Mouse (Mus musculus): ENCODE data around the gene Gm49336. TPM values are rescaled to one million over a fixed set of nuclear protein-coding genes. Genes with fewer than 3 reads are reported as not detected.

The Gm49336 gene
- polyA plus RNA-seq, 2 experiments, result 20.4 to 35.9 TPM

GRCm38 (mm10) chr14:60194606-60195005 lies 56.7 kb downstream of the Gm49336 start:
- H3K4me1 ChIP-seq (replicated peaks; ENCODE audit: control insufficient read depth in 2 of 2, insufficient read depth in 2 of 2, low read length in 1 of 2), result no peaks in the 10 kb centered on the region
- 29% methylated on average over 1 of the region's 1 CpGs for WGBS (ENCODE audit: insufficient replicate concordance)
- no peak overlapping the region for H3K4me2 ChIP-seq (ENCODE audit: low read depth)
- H3K36me3 ChIP-seq (replicated peaks; ENCODE audit: control insufficient read depth, insufficient read depth, low read depth), result no peaks in the 10 kb centered on the region
- DNase-seq (ENCODE audit: low read depth in 3 of 3, low spot score in 3 of 3) (no peak), ATAC-seq (ENCODE audit: insufficient read depth) (no peak)
- H3K27me3 ChIP-seq (ENCODE audit: control insufficient read depth, insufficient read depth, low read length), result no peaks in the 10 kb centered on the region
- no peak overlapping the region for H3K27ac ChIP-seq
- H3K9me3 ChIP-seq (ENCODE audit: control insufficient read depth, low read length), result no peaks in the 10 kb centered on the region
- TF ChIP-seq CTCF (IDR thresholded peaks at IDR 0.05; ENCODE audit: low read depth) (no peak), EP300 (IDR thresholded peaks at IDR 0.05; ENCODE audit: low read depth) (no peak)
- H3K9ac ChIP-seq (replicated peaks), result no peak overlapping the region
- H3K4me3 ChIP-seq (ENCODE audit: insufficient read depth in 1 of 2, low read depth in 2 of 2, low read length in 2 of 2), result no peak overlapping the region

GRCm38 (mm10) chr14:60189771-60190170 lies 61.5 kb downstream of the Gm49336 start:
- no peak overlapping the region for H3K9ac ChIP-seq (replicated peaks)
- no peak for TF ChIP-seq CTCF (IDR thresholded peaks at IDR 0.05; ENCODE audit: low read depth)
- no peak for TF ChIP-seq EP300 (IDR thresholded peaks at IDR 0.05; ENCODE audit: low read depth)
- H3K27me3 ChIP-seq (ENCODE audit: control insufficient read depth, insufficient read depth, low read length), result no peaks in the 10 kb centered on the region
- no peak overlapping the region for H3K27ac ChIP-seq
- H3K4me3 ChIP-seq (ENCODE audit: insufficient read depth in 1 of 2, low read depth in 2 of 2, low read length in 2 of 2), result no peak overlapping the region
- no peak overlapping the region for H3K4me2 ChIP-seq (ENCODE audit: low read depth)
- H3K4me1 ChIP-seq (replicated peaks; ENCODE audit: control insufficient read depth in 2 of 2, insufficient read depth in 2 of 2, low read length in 1 of 2), result no peaks in the 10 kb centered on the region
- WGBS (ENCODE audit: insufficient replicate concordance), result 68% methylated on average over 5 of the region's 5 CpGs
- ATAC-seq (ENCODE audit: insufficient read depth), result no peak
- no peaks in the 10 kb centered on the region for H3K9me3 ChIP-seq (ENCODE audit: control insufficient read depth, low read length)
- H3K36me3 ChIP-seq (replicated peaks; ENCODE audit: control insufficient read depth, insufficient read depth, low read depth), result no peaks in the 10 kb centered on the region
- DNase-seq (ENCODE audit: low read depth in 3 of 3, low spot score in 3 of 3), result no peak

- ATAC-seq (ENCODE audit: insufficient read depth), result no peak
- H3K27me3 ChIP-seq (ENCODE audit: control insufficient read depth, insufficient read depth, low read length), result no peaks in the 10 kb centered on the region
- no peak overlapping the region for H3K4me2 ChIP-seq (ENCODE audit: low read depth)
- TF ChIP-seq EP300 (IDR thresholded peaks at IDR 0.05; ENCODE audit: low read depth), result no peak
- no peak for TF ChIP-seq CTCF (IDR thresholded peaks at IDR 0.05; ENCODE audit: low read depth)
- no peaks in the 10 kb centered on the region for H3K36me3 ChIP-seq (replicated peaks; ENCODE audit: control insufficient read depth, insufficient read depth, low read depth)
- H3K9ac ChIP-seq (replicated peaks), result no peak overlapping the region
- DNase-seq (ENCODE audit: low read depth in 3 of 3, low spot score in 3 of 3), result no peak
- 62% methylated on average over 5 of the region's 5 CpGs for WGBS (ENCODE audit: insufficient replicate concordance)
- H3K4me3 ChIP-seq (ENCODE audit: insufficient read depth in 1 of 2, low read depth in 2 of 2, low read length in 2 of 2), result no peak overlapping the region
- H3K27ac ChIP-seq, result no peak overlapping the region
- no peaks in the 10 kb centered on the region for H3K4me1 ChIP-seq (replicated peaks; ENCODE audit: control insufficient read depth in 2 of 2, insufficient read depth in 2 of 2, low read length in 1 of 2)
- no peaks in the 10 kb centered on the region for H3K9me3 ChIP-seq (ENCODE audit: control insufficient read depth, low read length)
Observed at GRCm38 (mm10) chr14:60188201-60188825, 63.0 kb downstream of the Gm49336 start.

- Histone ChIP-seq H3K9ac (replicated peaks) (no peak overlapping the region), H3K4me3 (ENCODE audit: insufficient read depth in 1 of 2, low read depth in 2 of 2, low read length in 2 of 2) (no peak overlapping the region), H3K27me3 (ENCODE audit: control insufficient read depth, insufficient read depth, low read length) (peaks cover 20% of the 10 kb centered on the region), H3K36me3 (replicated peaks; ENCODE audit: control insufficient read depth, insufficient read depth, low read depth) (no peaks in the 10 kb centered on the region), H3K27ac (no peak overlapping the region), H3K4me1 (replicated peaks; ENCODE audit: control insufficient read depth in 2 of 2, insufficient read depth in 2 of 2, low read length in 1 of 2) (peaks cover 0 to 10% of the 10 kb centered on the region in 2 experiments; a peak in 3 of 4 replicates), H3K4me2 (ENCODE audit: low read depth) (no peak overlapping the region), H3K9me3 (ENCODE audit: control insufficient read depth, low read length) (no peaks in the 10 kb centered on the region)
- 60% methylated on average over 2 of the region's 2 CpGs for WGBS (ENCODE audit: insufficient replicate concordance)
- ATAC-seq (ENCODE audit: insufficient read depth), result no peak
- DNase-seq (ENCODE audit: low read depth in 3 of 3, low spot score in 3 of 3), result no peak
- no peak for TF ChIP-seq EP300 (IDR thresholded peaks at IDR 0.05; ENCODE audit: low read depth)
- no peak for TF ChIP-seq CTCF (IDR thresholded peaks at IDR 0.05; ENCODE audit: low read depth)
Observed at GRCm38 (mm10) chr14:60181306-60181705, 70.0 kb downstream of the Gm49336 start.

- Histone ChIP-seq H3K9ac (replicated peaks) (no peak overlapping the region), H3K9me3 (ENCODE audit: control insufficient read depth, low read length) (no peaks in the 10 kb centered on the region), H3K36me3 (replicated peaks; ENCODE audit: control insufficient read depth, insufficient read depth, low read depth) (no peaks in the 10 kb centered on the region), H3K4me2 (ENCODE audit: low read depth) (peak overlapping the region; percentile 68), H3K27ac (no peak overlapping the region), H3K4me1 (replicated peaks; ENCODE audit: control insufficient read depth in 2 of 2, insufficient read depth in 2 of 2, low read length in 1 of 2) (peaks cover 0 to 10% of the 10 kb centered on the region in 2 experiments; a peak in 3 of 4 replicates), H3K27me3 (ENCODE audit: control insufficient read depth, insufficient read depth, low read length) (peaks cover 21% of the 10 kb centered on the region), H3K4me3 (ENCODE audit: insufficient read depth in 1 of 2, low read depth in 2 of 2, low read length in 2 of 2) (peak overlapping the region in 1 of 2 experiments; percentile 57; a peak in 1 of 4 replicates)
- ATAC-seq (ENCODE audit: insufficient read depth), result no peak
- DNase-seq (ENCODE audit: low read depth in 3 of 3, low spot score in 3 of 3), result no peak
- no peak for TF ChIP-seq EP300 (IDR thresholded peaks at IDR 0.05; ENCODE audit: low read depth)
- no peak for TF ChIP-seq CTCF (IDR thresholded peaks at IDR 0.05; ENCODE audit: low read depth)
- WGBS (ENCODE audit: insufficient replicate concordance), result 7% methylated on average over 2 of the region's 2 CpGs
Observed at GRCm38 (mm10) chr14:60178571-60178955, 72.7 kb downstream of the Gm49336 start.
